Mouse (Mus musculus) limb, embryonic 11.5 days (tissue): Measurements from ENCODE around the gene Hmox2. TPM values are rescaled to one million over a fixed set of nuclear protein-coding genes. Genes with fewer than 3 reads are reported as not detected.

Source experiments
- ATAC-seq: fragments of 200-750 bp; cut with Nextera tagmentation; 2 replicates; pipeline ENCODE4 v1.8.0; 2017; ENCODE audit warnings: low read depth; ENCODE audit not compliant: insufficient number of reproducible peaks, low FRiP score, low TSS enrichment
- DNase-seq: peaks from one replicate; pipeline ENCODE4 v3.0.0-alpha.2; 2015; ENCODE audit warnings: low spot score
- H3K27ac ChIP-seq: fragments of 300-500 bp; sonication (generic); replicated peaks from 2 replicates; pipeline ENCODE4 v1.5.1; 2014; ENCODE audit warnings: low read depth, mild to moderate bottlenecking, low read length
- H3K27me3 ChIP-seq: fragments of 300-500 bp; sonication (generic); 2 replicates; pipeline ENCODE4 v1.6.1; 2014; ENCODE audit warnings: mild to moderate bottlenecking, low read length, mixed read lengths; ENCODE audit not compliant: control insufficient read depth, insufficient read depth
- H3K36me3 ChIP-seq: fragments of 300-500 bp; sonication (generic); 2 replicates; pipeline ENCODE4 v1.6.1; 2014; ENCODE audit warnings: mild to moderate bottlenecking, low read length, moderate library complexity, mixed read lengths; ENCODE audit not compliant: control insufficient read depth, insufficient read depth
- H3K4me1 ChIP-seq: fragments of 300-500 bp; sonication (generic); 2 replicates; pipeline ENCODE4 v1.6.1; 2014; ENCODE audit warnings: low read length, mixed read lengths; ENCODE audit not compliant: control insufficient read depth, insufficient read depth
- H3K4me2 ChIP-seq: fragments of 300-500 bp; sonication (generic); 2 replicates; pipeline ENCODE4 v1.6.1; 2014; ENCODE audit warnings: low read depth, mild to moderate bottlenecking, moderate library complexity; ENCODE audit not compliant: severe bottlenecking
- H3K4me3 ChIP-seq: fragments of 300-500 bp; sonication (generic); 2 replicates; pipeline ENCODE4 v1.5.1; 2014; ENCODE audit warnings: low read depth, low read length
- H3K9ac ChIP-seq: fragments of 300-500 bp; sonication (generic); 2 replicates; pipeline ENCODE4 v1.6.1; 2014; ENCODE audit warnings: mild to moderate bottlenecking, low read length
- H3K9me3 ChIP-seq: fragments of 300-500 bp; sonication (generic); 2 replicates; pipeline ENCODE4 v1.6.1; 2016; ENCODE audit warnings: low read length; ENCODE audit not compliant: control insufficient read depth
- WGBS: fragments of 180-500 bp; shearing (Covaris S2); extraction: QIAGEN DNeasy Blood & Tissue Kit; methylation state at CpG from one replicate; pipeline ENCODE4 v1.1.7; 2014; 5-methylcytosine and 5-hydroxymethylcytosine counted together
- polyA plus RNA-seq: library from polyadenylated mRNA; unstranded; fragments of >200 nt; fragmentation: Nextera tagmentation; extraction: Ambion mirVana; gene quantifications from 2 replicates; pipeline ENCODE4 v1.2.1, GENCODE M21; 2014

Gene Hmox2
- polyA plus RNA-seq, 1 experiment from 2014 or later: 111 TPM

DNA sequence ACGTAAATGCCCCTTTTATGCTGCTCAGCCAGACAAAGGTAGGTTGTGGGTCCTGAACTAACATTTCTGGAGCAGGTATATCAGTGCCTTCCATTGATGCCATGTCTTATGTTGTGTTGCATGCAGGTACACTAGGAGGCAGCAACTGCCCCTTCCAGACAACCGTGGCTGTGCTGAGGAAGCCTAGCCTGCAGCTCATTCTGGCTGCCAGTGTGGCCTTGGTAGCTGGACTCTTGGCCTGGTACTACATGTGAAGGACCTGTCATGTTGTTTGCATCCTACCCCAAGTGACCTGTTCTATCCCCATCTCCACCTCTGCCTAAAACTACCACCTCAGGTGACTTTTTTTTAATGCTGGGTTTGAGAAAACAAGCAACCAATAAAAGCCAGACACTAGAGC lies 39.7 kb downstream of the Hmox2 start:
- H3K4me2 ChIP-seq: no peak overlapping the region
- no peak overlapping the region for H3K27ac ChIP-seq
- no peaks in the 10 kb centered on the region for H3K4me1 ChIP-seq
- WGBS: 90% methylated on average over 2 of the region's 2 CpGs
- H3K9ac ChIP-seq: no peak overlapping the region
- no peak overlapping the region for H3K4me3 ChIP-seq
- no peak for DNase-seq
- no peaks in the 10 kb centered on the region for H3K9me3 ChIP-seq
- H3K27me3 ChIP-seq: no peaks in the 10 kb centered on the region
- H3K36me3 ChIP-seq: peaks cover 32% of the 10 kb centered on the region
- no peak for ATAC-seq

DNA sequence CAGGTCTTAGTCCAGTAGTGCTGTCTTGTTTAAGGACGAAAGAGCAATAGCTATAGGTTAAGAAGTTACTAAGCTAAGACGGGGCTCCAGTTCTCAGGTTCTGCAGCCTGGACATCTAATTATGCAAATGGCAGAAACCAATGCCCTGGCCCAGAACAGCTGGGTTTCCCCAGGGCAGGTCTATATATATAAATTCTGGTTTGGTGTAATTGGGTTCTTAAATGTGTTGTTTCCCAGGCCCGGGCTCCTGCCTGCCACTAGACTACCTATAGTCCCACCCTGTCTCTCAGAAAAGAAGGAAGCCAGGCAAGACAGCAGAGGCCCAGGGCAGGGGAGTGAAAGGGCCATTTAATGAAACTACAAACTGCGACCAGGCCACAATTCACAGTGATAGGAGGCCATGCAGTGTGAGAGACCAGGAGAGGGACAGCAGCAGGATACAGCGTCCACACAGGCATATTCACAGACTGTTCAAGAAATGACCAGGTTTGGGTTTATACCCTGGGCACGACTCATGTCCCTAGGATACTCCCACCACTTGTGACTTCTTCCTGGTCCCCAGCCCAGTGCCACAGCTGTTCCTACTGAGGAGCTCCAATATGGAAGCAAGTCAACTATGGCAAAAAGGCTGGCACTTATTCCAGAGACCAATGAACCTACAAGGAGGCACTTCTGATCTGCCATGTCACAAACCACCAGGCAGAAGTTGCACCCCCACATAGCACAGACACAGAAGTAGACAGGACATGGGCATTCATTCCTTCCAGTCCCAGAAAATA lies 41.0 kb downstream of the Hmox2 start:
- DNase-seq (no peak), ATAC-seq (no peak; the same call in 1 of the 2 replicates)
- H3K4me3 ChIP-seq: no peak overlapping the region
- H3K36me3 ChIP-seq: peaks cover 32% of the 10 kb centered on the region
- H3K27ac ChIP-seq: no peak overlapping the region
- 87% methylated on average over 6 of the region's 6 CpGs for WGBS
- no peak overlapping the region for H3K4me2 ChIP-seq
- no peaks in the 10 kb centered on the region for H3K9me3 ChIP-seq
- H3K27me3 ChIP-seq: no peaks in the 10 kb centered on the region
- H3K9ac ChIP-seq: no peak overlapping the region
- no peaks in the 10 kb centered on the region for H3K4me1 ChIP-seq

DNA sequence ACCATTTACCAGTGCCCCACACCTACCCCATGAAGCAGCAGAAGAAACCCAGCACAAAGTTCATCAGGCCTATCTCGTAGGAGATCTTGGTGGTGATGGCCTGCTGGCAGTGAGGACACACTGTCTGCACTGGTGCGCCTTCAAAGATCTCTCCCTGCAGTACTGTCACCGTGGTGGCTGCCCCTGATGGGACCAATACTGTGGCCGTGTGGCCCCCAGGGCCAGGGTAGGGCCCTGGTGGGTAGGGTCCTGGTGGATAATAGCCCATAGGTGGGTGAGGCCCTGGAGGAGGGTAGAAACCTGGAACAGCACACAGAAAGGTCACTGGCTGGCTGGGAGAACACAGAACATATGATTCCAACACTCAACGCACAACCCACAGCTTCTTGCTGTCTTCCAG lies 42.6 kb downstream of the Hmox2 start:
- DNase-seq (no peak), ATAC-seq (no peak)
- Histone ChIP-seq H3K36me3 (peaks cover 32% of the 10 kb centered on the region), H3K27me3 (no peaks in the 10 kb centered on the region), H3K9me3 (no peaks in the 10 kb centered on the region), H3K4me3 (no peak overlapping the region), H3K4me1 (no peaks in the 10 kb centered on the region), H3K9ac (no peak overlapping the region), H3K4me2 (no peak overlapping the region), H3K27ac (no peak overlapping the region)
- 90% methylated on average over 5 of the region's 5 CpGs for WGBS

DNA sequence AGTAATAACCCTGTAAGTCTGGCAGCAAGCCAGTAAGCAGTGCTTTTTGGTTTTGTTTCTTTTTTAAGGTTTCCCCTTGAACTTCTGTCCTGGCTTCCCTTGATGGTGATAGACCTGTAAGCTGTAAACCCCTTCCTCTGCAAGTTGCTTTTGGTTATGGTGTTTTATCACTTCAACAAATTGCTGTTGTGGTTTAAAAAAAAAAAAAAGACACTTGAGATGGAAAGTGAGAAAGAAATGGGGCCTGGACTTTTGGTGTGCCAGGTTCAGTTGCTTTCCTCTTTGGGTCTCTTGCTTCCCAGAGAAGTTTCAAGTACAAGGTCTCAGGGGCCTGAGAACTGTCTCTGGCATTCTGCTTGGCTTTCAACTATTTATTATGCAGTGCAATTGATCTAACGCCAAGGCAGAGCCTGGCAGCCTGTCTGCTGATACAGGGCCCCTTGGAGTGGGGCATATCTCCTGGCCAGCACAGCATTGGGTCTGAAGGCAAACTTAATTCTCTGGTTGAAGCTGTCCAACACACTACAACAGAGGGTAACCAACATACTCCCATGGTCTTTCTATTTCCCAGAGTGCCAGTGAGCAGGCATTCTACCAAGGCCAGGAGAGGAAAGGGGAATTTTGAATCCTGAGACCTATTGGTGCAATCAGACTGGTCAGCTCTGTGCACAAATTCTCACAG lies 47.3 kb downstream of the Hmox2 start:
- no peak overlapping the region for H3K4me2 ChIP-seq
- no peak overlapping the region for H3K4me3 ChIP-seq
- no peaks in the 10 kb centered on the region for H3K9me3 ChIP-seq
- no peaks in the 10 kb centered on the region for H3K27me3 ChIP-seq
- peaks cover 11% of the 10 kb centered on the region for H3K36me3 ChIP-seq
- DNase-seq (no peak), ATAC-seq (no peak)
- H3K9ac ChIP-seq: no peak overlapping the region
- no peaks in the 10 kb centered on the region for H3K4me1 ChIP-seq
- no peak overlapping the region for H3K27ac ChIP-seq
- 70% methylated on average over 1 of the region's 1 CpGs for WGBS

DNA sequence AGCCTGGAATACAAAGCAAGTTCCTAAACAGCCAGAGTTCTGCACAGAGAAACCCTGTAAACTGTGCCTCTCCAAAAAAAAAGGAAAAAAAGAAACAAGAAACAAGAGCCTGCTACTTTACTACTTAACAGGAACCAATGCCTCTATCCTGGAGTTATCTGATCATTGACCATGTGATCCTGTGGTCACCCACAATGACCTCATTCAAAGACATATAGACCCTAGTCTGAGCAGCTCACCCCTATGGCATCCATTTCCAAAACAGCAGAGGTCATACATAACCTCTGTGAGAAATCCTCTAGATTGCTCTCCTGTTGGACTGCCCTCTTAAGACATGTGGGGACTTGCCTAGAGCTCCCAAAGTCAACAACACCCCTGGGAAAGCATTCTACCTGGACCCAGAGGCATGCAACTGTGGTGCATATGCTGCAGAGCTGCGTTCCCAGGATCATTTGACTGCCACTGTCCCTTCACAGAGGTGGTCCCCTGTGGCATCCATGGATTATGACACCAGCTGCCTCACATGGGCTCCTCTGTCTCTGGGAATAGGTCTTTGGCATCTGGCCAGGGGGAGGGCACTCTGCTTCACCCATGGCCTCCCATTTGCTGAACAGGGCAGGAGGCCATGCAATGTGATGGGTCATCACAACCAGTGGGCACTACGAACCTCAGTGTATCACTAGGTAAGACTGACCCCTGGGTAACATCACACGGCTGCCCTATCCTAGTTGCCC lies 51.2 kb downstream of the Hmox2 start:
- Histone ChIP-seq H3K27me3 (no peaks in the 10 kb centered on the region), H3K4me2 (no peak overlapping the region), H3K27ac (no peak overlapping the region), H3K4me1 (no peaks in the 10 kb centered on the region), H3K36me3 (no peaks in the 10 kb centered on the region; the same call in 1 of the 2 replicates), H3K9me3 (no peaks in the 10 kb centered on the region), H3K4me3 (no peak overlapping the region), H3K9ac (no peak overlapping the region)
- DNase-seq: no peak
- 88% methylated on average over 3 of the region's 3 CpGs for WGBS
- no peak for ATAC-seq

DNA sequence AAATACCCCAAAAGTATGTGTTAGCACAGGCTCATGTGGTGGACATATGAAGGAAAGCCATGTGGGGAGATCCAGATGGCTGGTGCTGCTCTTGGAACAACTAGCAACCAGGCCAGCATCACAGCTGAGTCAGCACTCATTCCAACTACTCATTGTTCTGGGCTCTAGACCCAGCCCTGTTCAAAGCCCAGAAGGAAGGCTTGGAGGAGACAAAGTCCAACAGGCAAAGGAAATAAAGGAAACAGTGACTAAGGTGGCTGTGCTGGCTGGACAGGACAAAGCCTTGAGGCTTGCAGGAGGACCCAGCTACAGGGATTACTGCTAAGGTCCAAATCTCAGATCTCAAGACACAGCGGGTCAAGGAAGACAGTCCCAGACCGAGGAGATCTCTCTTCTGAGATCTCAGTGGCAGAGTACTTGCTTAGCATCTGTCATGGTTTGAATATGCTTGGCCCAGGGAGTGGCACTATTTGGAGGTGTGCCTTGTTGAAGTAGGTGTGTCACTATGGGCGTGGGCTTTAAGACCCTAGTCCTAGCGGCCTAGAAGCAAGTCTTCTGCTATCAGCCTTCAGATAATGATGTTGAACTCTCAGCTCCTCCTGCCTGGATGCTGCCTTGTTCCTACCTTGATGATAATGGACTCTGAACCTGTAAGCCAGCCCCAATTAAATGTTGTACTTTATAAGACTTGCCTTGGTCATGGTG lies 51.9 kb downstream of the Hmox2 start:
- Histone ChIP-seq H3K9ac (no peak overlapping the region), H3K4me1 (no peaks in the 10 kb centered on the region), H3K36me3 (no peaks in the 10 kb centered on the region; the same call in 1 of the 2 replicates), H3K9me3 (no peaks in the 10 kb centered on the region), H3K27ac (no peak overlapping the region), H3K4me2 (no peak overlapping the region), H3K4me3 (no peak overlapping the region), H3K27me3 (no peaks in the 10 kb centered on the region)
- 97% methylated on average over 4 of the region's 4 CpGs for WGBS
- ATAC-seq: no peak
- DNase-seq: no peak

DNA sequence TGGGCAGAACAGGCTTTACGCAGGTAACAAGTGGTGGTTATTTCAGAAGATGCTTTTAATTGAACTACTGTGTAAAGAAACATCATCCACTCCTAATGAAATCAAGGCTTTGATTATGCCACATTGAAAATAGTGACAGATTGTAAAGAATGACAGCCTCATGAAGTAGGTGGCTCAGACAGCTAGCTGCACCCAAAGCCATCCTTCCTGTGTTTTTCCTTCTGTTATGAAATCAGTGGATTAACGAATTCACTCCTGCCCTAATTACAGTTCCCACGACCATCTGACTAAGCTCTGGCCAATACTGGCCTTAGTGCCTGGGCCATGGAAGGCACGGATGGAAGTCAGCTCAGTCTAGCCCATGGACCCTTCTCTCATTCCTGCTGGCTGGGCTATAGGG lies 52.8 kb downstream of the Hmox2 start:
- DNase-seq (no peak), ATAC-seq (no peak)
- 86% methylated on average over 4 of the region's 4 CpGs for WGBS
- H3K27me3 ChIP-seq: no peaks in the 10 kb centered on the region
- no peaks in the 10 kb centered on the region for H3K9me3 ChIP-seq
- no peak overlapping the region for H3K9ac ChIP-seq
- no peak overlapping the region for H3K4me3 ChIP-seq
- H3K4me1 ChIP-seq: no peaks in the 10 kb centered on the region
- H3K36me3 ChIP-seq: no peaks in the 10 kb centered on the region; the same call in 1 of the 2 replicates
- H3K4me2 ChIP-seq: no peak overlapping the region
- no peak overlapping the region for H3K27ac ChIP-seq
